Mouse (Mus musculus) kidney, postnatal 0 days (tissue): ENCODE results near the gene Idh2. TPM values are rescaled to one million over a fixed set of nuclear protein-coding genes. Genes with fewer than 3 reads are reported as not detected.

Experiments
- ATAC-seq: fragments of 200-750 bp; cut with Nextera tagmentation; replicated peaks from 2 replicates; pipeline ENCODE4 v1.8.0; 2017; ENCODE audit warnings: low read depth, moderate number of reproducible peaks, moderate TSS enrichment, moderate library complexity; ENCODE audit not compliant: low FRiP score
- DNase-seq: peaks from one replicate; pipeline ENCODE4 v3.0.0-alpha.2; 2016; ENCODE audit warnings: low spot score
- H3K27ac ChIP-seq: fragments of 300-500 bp; sonication (generic); 2 replicates; pipeline ENCODE4 v1.5.1; 2014; ENCODE audit warnings: mild to moderate bottlenecking
- H3K27me3 ChIP-seq: fragments of 300-500 bp; sonication (generic); 2 replicates; pipeline ENCODE4 v1.6.1; 2014; ENCODE audit warnings: low read length, mixed read lengths; ENCODE audit not compliant: insufficient read depth
- H3K36me3 ChIP-seq: fragments of 300-500 bp; sonication (generic); 2 replicates; pipeline ENCODE4 v1.6.1; 2014; ENCODE audit warnings: low read length, mixed read lengths; ENCODE audit not compliant: insufficient read depth
- H3K4me1 ChIP-seq: fragments of 300-500 bp; sonication (generic); replicated peaks from 2 replicates; pipeline ENCODE4 v1.6.1; 2014; ENCODE audit warnings: antibody characterized with exemption, low read length, mixed read lengths; ENCODE audit not compliant: insufficient read depth
- H3K4me2 ChIP-seq: fragments of 300-500 bp; sonication (generic); 2 replicates; pipeline ENCODE4 v1.6.1; 2014; ENCODE audit warnings: mild to moderate bottlenecking, low read length, moderate library complexity, mixed read lengths
- H3K4me3 ChIP-seq: fragments of 300-500 bp; sonication (generic); replicated peaks from 2 replicates; pipeline ENCODE4 v1.5.1; 2014; ENCODE audit warnings: low read depth, low read length
- H3K9ac ChIP-seq: fragments of 300-500 bp; sonication (generic); 2 replicates; pipeline ENCODE4 v1.6.1; 2014; ENCODE audit warnings: low read depth, low read length
- H3K9me3 ChIP-seq: fragments of 300-500 bp; sonication (generic); replicated peaks from 2 replicates; pipeline ENCODE4 v1.6.1; 2016; ENCODE audit warnings: low read length, inconsistent platforms, mixed read lengths
- CTCF ChIP-seq: IDR thresholded peaks from 2 replicates; pipeline ENCODE4 v1.5.1; 2016; ENCODE audit warnings: antibody characterized with exemption, low read depth, mild to moderate bottlenecking, moderate library complexity
- WGBS: fragments of 180-500 bp; shearing (Covaris S2); extraction: QIAGEN DNeasy Blood & Tissue Kit; methylation state at CpG from one replicate; pipeline ENCODE4 v1.1.7; 2014; 5-methylcytosine and 5-hydroxymethylcytosine counted together
- polyA plus RNA-seq: library from polyadenylated mRNA; unstranded; fragments of >200 nt; fragmentation: Nextera tagmentation; extraction: Ambion mirVana; gene quantifications from 2 replicates; pipeline ENCODE4 v1.2.1, GENCODE M21; 2015

Gene Idh2
- polyA plus RNA-seq, 1 experiment from 2014 or later: 630 TPM

DNA sequence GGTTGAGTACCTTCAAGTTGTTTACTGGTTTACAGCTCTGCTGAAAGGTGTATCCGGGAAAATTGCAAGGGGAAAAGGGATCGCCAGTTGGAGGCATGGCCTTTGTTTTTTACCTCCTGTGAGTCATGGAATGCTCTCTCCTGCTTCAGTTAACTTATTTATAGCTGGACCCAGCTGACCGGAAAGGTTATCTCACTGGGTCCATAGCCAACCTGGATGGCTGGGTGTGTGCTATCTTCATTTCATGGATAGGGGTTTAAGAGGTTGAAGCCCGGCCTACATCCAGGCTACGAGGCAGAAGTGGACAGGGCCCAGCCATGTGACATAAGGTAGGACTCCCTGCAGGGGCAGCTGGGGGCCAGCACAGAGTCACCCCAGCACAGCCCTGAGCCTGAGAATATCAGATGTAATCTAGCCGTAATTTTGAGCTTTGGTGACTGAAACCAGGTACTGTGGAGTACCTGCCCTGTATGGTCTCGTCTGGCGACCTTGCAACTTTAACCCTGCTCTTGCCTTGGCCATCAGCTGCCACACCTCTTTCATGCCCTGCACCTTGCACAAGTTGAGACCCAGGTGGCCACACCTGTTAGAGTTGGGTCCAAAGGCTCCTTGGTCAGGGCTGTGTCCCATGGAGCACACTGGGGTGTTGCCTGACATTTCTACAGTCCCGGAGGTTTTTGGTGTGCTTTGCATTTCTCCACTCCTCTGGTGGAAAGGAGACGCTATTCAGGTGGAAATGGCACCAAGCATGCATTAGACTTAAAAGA is 55.0 kb downstream of the Idh2 start:
- no peak for TF ChIP-seq CTCF
- 63% methylated on average over 10 of the region's 10 CpGs for WGBS
- Histone ChIP-seq H3K9ac (no peak overlapping the region), H3K36me3 (no peaks in the 10 kb centered on the region), H3K4me1 (peaks cover 55% of the 10 kb centered on the region), H3K4me3 (no peak overlapping the region), H3K4me2 (no peak overlapping the region), H3K9me3 (no peaks in the 10 kb centered on the region), H3K27me3 (no peaks in the 10 kb centered on the region), H3K27ac (peak overlapping the region; percentile 89)
- DNase-seq (no peak), ATAC-seq (no peak)

DNA sequence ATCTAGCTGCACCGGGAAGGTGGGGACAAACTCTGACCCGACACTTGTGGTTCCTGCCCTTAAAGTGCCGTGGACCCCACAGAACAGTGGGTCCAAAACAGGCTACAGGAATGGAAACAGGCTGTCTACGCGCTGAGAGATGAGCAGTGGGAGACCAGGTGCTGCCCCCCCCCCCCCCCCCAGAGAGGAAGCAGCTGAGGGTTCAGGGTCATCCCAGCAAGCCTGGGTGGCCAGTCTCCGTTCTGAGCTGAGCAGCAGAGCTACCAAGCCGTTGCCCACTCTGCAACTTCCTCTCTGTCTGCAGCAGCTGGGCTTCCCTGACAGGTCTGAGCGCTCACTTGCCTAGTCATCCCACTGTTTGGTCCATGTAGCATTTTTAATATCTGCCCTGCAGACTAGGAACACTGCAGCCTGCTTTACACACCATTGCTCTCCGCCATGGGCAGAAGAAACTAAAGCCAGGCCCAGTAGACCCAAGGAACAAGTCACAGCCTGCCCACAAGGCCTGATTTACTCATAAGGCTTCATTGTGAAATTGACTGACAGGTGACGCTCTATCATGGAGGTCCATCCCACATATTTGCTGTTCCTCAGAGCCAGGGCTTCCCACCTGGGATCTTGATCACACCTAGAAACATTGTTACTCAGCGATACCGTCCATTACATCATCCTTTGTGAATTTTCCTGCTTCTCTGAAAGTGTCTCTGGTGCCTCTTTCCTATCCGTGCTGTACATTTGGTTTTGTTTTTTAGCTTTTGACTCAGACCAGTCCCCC is 55.9 kb downstream of the Idh2 start:
- WGBS: 60% methylated on average over 13 of the region's 13 CpGs
- H3K4me2 ChIP-seq: no peak overlapping the region
- no peaks in the 10 kb centered on the region for H3K9me3 ChIP-seq
- no peak for TF ChIP-seq CTCF
- ATAC-seq (no peak), DNase-seq (no peak)
- peaks cover 55% of the 10 kb centered on the region for H3K4me1 ChIP-seq
- no peaks in the 10 kb centered on the region for H3K27me3 ChIP-seq
- H3K27ac ChIP-seq: peak overlapping the region; percentile 89
- no peak overlapping the region for H3K4me3 ChIP-seq
- 0 out of 2 replicates have a peak overlapping the region, but pooled peaks have one; percentile 3 for H3K9ac ChIP-seq
- H3K36me3 ChIP-seq: no peaks in the 10 kb centered on the region

DNA sequence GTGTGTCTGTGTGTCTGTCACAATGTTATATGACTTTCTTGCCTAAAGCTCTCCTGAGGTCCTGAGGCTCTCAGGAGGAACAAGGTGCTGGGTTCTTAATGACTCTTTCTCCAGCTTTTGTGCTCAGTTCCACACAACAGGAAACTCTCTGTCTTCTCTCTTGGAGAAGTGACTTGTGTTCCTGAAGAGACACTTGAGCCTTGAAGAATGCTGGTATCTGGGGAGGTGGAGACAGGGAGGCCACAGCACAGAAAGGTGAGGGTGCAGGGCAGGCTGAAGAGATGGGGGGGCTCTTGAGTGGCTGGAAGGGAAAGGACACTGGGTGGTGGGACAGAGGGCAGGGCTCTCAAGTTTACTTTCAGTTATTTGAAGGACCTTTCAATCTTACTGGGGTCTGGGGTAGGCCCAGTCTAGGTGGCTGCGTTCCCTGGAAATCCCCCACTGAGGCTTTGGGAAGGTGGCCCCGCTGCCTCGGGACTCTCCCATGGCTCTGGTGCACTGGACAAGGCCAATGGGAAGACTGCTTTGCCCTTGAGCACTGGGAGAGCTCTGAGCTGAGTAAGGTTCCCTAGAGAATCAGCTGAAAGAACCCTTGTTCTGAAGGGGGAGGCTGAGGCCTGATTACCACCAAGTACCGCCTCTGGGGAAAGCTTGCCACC is 56.7 kb downstream of the Idh2 start:
- no peaks in the 10 kb centered on the region for H3K27me3 ChIP-seq
- no peak for TF ChIP-seq CTCF
- H3K27ac ChIP-seq: peak overlapping the region; percentile 89
- DNase-seq (no peak), ATAC-seq (no peak)
- H3K9me3 ChIP-seq: no peaks in the 10 kb centered on the region
- 69% methylated on average over 4 of the region's 4 CpGs for WGBS
- H3K4me2 ChIP-seq: no peak overlapping the region
- peaks cover 53% of the 10 kb centered on the region for H3K4me1 ChIP-seq
- no peaks in the 10 kb centered on the region for H3K36me3 ChIP-seq
- no peak overlapping the region for H3K4me3 ChIP-seq
- H3K9ac ChIP-seq: 0 out of 2 replicates have a peak overlapping the region, but pooled peaks have one; percentile 24

DNA sequence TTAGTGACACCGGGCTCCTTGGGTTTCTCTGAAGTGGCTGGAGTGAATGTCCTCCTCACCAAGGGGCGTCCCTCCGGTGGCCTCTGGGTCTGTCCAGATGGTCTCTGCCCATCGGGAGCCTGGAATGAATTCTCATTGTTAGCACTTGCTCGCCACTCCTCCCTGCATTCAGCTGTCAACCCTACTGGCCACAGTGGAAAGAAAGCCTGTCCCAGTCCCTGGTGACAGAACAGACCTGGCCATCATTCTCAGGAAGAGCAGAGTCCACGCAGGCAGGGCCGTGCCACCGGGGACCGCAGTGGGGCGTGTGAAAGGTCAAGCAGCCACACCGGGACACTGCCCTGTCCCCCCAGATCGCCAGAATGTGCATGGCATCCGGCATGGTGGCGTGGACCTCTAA is 57.4 kb downstream of the Idh2 start:
- ATAC-seq (no peak), DNase-seq (no peak)
- no peak overlapping the region for H3K4me3 ChIP-seq
- TF ChIP-seq CTCF: no peak
- H3K27me3 ChIP-seq: no peaks in the 10 kb centered on the region
- H3K9me3 ChIP-seq: no peaks in the 10 kb centered on the region
- no peak overlapping the region for H3K9ac ChIP-seq
- WGBS: 36% methylated on average over 14 of the region's 14 CpGs
- H3K36me3 ChIP-seq: no peaks in the 10 kb centered on the region
- peak overlapping the region; percentile 89 for H3K27ac ChIP-seq
- H3K4me1 ChIP-seq: peaks cover 56% of the 10 kb centered on the region
- no peak overlapping the region for H3K4me2 ChIP-seq

DNA sequence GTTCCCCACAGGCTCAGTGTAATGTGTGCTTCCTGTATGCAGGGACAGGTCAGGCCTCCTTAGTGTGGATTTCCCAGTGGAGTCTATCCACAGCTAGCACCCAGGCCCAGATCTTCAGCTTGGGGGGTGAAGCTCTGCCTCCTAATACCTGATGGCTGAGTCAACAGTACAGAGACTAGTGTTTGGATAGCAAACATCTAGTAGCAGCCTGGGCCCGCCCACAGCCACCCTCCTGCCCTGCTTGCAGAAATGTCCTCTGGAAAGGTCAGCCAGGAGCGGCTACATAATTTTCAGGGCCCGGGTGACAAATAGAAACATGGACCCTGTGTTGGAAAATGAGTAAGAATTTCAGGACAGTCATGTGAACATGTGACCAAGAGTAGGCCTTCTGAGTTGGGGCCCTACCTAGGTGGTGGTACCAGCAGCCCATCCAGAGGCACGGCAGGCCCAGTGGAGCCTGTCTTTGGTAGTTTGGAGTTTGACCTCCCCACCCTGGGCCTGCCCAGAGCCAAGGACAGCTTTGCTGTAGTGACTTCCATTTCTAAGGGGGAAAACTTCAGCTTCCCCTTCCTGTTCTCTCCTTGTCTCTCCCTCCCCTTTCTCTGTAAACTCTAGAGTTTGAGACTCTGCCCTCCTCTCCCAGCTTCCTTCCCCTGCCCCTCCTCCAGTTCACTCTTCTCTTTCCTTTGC is 58.0 kb downstream of the Idh2 start:
- no peaks in the 10 kb centered on the region for H3K27me3 ChIP-seq
- TF ChIP-seq CTCF: no peak
- no peak for DNase-seq
- ATAC-seq: peak; percentile 81
- H3K4me3 ChIP-seq: no peak overlapping the region
- 33% methylated on average over 4 of the region's 4 CpGs for WGBS
- H3K4me1 ChIP-seq: peaks cover 62% of the 10 kb centered on the region
- no peaks in the 10 kb centered on the region for H3K36me3 ChIP-seq
- H3K9ac ChIP-seq: peak overlapping the region; percentile 8; the same call in 1 of the 2 replicates
- peak overlapping the region; percentile 89 for H3K27ac ChIP-seq
- no peak overlapping the region for H3K4me2 ChIP-seq
- H3K9me3 ChIP-seq: no peaks in the 10 kb centered on the region

DNA sequence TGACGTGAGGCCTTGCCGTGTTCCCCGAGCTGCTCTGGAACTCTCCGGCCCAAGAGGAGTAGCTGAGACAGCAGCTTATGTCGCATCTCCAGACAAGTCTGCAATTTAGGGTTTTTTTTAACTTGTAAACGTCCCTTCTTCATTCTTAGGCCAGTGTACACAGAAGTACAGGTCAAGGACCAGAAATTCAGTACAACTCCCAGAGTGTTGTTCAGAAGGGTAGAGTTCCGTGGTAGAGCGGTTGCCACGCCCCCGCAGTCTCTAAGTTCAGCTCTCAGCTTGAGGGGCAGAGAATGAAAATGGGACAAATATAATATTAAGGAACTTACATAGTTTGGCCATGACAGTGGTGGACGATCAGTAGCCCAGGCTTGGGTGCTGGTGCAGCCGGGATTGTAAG is 59.4 kb downstream of the Idh2 start:
- H3K4me2 ChIP-seq: no peak overlapping the region
- no peak for DNase-seq
- peaks cover 72% of the 10 kb centered on the region for H3K4me1 ChIP-seq
- H3K9me3 ChIP-seq: no peaks in the 10 kb centered on the region
- no peaks in the 10 kb centered on the region for H3K27me3 ChIP-seq
- H3K27ac ChIP-seq: peak overlapping the region; percentile 47
- no peak for ATAC-seq
- 62% methylated on average over 12 of the region's 12 CpGs for WGBS
- H3K4me3 ChIP-seq: no peak overlapping the region
- no peaks in the 10 kb centered on the region for H3K36me3 ChIP-seq
- no peak overlapping the region for H3K9ac ChIP-seq
- no peak for TF ChIP-seq CTCF
